27 mouse cellular contexts compared by ENCODE assay signal in the genomic region with DNA sequence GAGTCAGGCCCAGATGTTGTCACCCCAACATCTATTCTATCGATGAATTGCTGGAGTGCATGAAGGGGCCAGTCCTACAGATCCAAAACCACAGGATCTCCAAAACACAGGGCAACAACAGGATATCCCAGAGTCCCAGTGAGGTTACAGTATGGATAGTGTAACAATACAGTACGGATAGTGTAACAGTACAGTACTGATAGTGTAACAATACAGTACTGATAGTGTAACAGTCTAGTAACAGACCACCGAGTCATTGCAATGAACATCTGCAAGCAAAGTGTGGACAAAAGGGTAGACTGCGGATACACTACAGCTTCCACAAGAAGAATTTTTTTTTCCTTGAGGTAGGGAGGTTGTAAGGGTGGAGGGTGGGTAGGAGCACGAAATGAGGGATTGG. TPM values are rescaled to one million over a fixed set of nuclear protein-coding genes. Genes with fewer than 3 reads are reported as not detected.
A peak's percentile ranks its signal among the peaks of the same experiment; 100 is the strongest.
DNase-seq lines count a peak whose midpoint lies in the region; ATAC-seq and TF ChIP-seq lines count a peak whose summit lies in the region.
"Had no signal": no experiment of that assay in that cellular context is flagged by ENCODE, and none has a peak within 500 bp of the region (broad histone marks: within the 10 kb centered on the region; RNA-seq: fewer than 3 reads in every experiment).

No protein-coding gene starts in this region.

- no peak for TF ChIP-seq POLR2A in testis, adult 2 months (IDR thresholded peaks at IDR 0.05; ENCODE audit: control insufficient read depth, low read depth, low read length)

- no peaks in the 10 kb centered on the region for H3K9me3 ChIP-seq in liver, embryonic 15.5 days (replicated peaks)
- H3K9me3 ChIP-seq in liver, embryonic 12.5 days (replicated peaks) = no peaks in the 10 kb centered on the region
- H3K9me3 ChIP-seq: embryonic facial prominence, embryonic 13.5 days; embryonic facial prominence, embryonic 15.5 days; forebrain, embryonic 10.5 days; forebrain, embryonic 12.5 days; G1E had no signal

- no peak overlapping the region for H3K4me2 ChIP-seq in liver, embryonic 15.5 days
- H3K4me2 ChIP-seq in liver, embryonic 12.5 days = no peak overlapping the region
- H3K4me2 ChIP-seq: embryonic facial prominence, embryonic 13.5 days; embryonic facial prominence, embryonic 15.5 days; forebrain, embryonic 12.5 days had no signal

- DNase-seq in gastrocnemius, adult 2 months = no peak
- no peak for DNase-seq in gastrocnemius, adult 8-10 months (ENCODE audit: low spot score in 2 of 2)
- no peak for DNase-seq in testis, postnatal 14 days (ENCODE audit: low spot score)
- DNase-seq in cerebellum, adult 9-11 months = no peak
- DNase-seq: adrenal gland, adult 8-10 months; adrenal gland, postnatal 14 days; adrenal gland, postnatal 36 days; B cell, adult 2 months; cerebellum, adult 11-12 months; cerebellum, adult 2 months; cerebellum, adult 9-10 months; cerebellum, postnatal 14 days; cerebellum, postnatal 36 days; embryo, embryonic 11 days had no signal

- no peak overlapping the region for H3K4me3 ChIP-seq in gastrocnemius, adult 2 months
- H3K4me3 ChIP-seq in liver, embryonic 15.5 days (replicated peaks) = no peak overlapping the region
- no peak overlapping the region for H3K4me3 ChIP-seq in liver, embryonic 12.5 days
- peak overlapping the region; percentile 11 for H3K4me3 ChIP-seq in testis, adult 2 months (ENCODE audit: control insufficient read depth, low read depth, low read length)
- H3K4me3 ChIP-seq: embryonic facial prominence, embryonic 13.5 days; embryonic facial prominence, embryonic 15.5 days; erythroblast, embryonic 14.5 days; forebrain, embryonic 10.5 days; forebrain, embryonic 12.5 days had no signal

- H3K4me1 ChIP-seq in liver, embryonic 15.5 days (replicated peaks) = peaks cover 30% of the 10 kb centered on the region
- H3K4me1 ChIP-seq in liver, embryonic 12.5 days = peaks cover 41% of the 10 kb centered on the region
- H3K4me1 ChIP-seq in testis, adult 2 months (ENCODE audit: control insufficient read depth, insufficient read depth, low read length) = no peaks in the 10 kb centered on the region
- H3K4me1 ChIP-seq: forebrain, embryonic 10.5 days had no signal

- WGBS in liver, embryonic 15.5 days (ENCODE audit: insufficient replicate concordance) = 40% methylated on average over 5 of the region's 5 CpGs
- 61% methylated on average over 5 of the region's 5 CpGs for WGBS in liver, embryonic 12.5 days (ENCODE audit: insufficient replicate concordance)

- H3K27ac ChIP-seq in gastrocnemius, adult 2 months = peak overlapping the region; percentile 56; the same call in 1 of the 2 replicates
- H3K27ac ChIP-seq in liver, embryonic 15.5 days (replicated peaks) = peak overlapping the region; percentile 19; the same call in 1 of the 2 replicates
- H3K27ac ChIP-seq in liver, embryonic 12.5 days = no peak overlapping the region
- no peak overlapping the region for H3K27ac ChIP-seq in testis, adult 2 months (ENCODE audit: control insufficient read depth, insufficient read depth, low read depth, low read length)
- H3K27ac ChIP-seq: embryonic facial prominence, embryonic 13.5 days; embryonic facial prominence, embryonic 15.5 days; forebrain, embryonic 10.5 days; forebrain, embryonic 12.5 days had no signal

- no peak for TF ChIP-seq CTCF in gastrocnemius, adult 2 months (IDR thresholded peaks at IDR 0.05)
- TF ChIP-seq CTCF in testis, adult 2 months (IDR thresholded peaks at IDR 0.05; ENCODE audit: control insufficient read depth, insufficient read depth, insufficient replicate concordance, low read depth, low read length) = no peak

- no peak for ATAC-seq in liver, embryonic 15.5 days (ENCODE audit: insufficient read depth)
- no peak for ATAC-seq in liver, embryonic 12.5 days
- ATAC-seq: CD4-positive, CD25-positive, alpha-beta regulatory T cell, adult 4 months; forebrain, embryonic 14.5 days; forebrain, embryonic 16.5 days had no signal

- peaks cover 6% of the 10 kb centered on the region; the same call in 1 of the 2 replicates for H3K36me3 ChIP-seq in liver, embryonic 15.5 days (replicated peaks)
- peaks cover 28% of the 10 kb centered on the region for H3K36me3 ChIP-seq in liver, embryonic 12.5 days
- no peaks in the 10 kb centered on the region; the same call in 1 of the 2 replicates for H3K36me3 ChIP-seq in testis, adult 2 months (ENCODE audit: control insufficient read depth, insufficient read depth, low read length)
- H3K36me3 ChIP-seq: embryonic facial prominence, embryonic 15.5 days had no signal

- H3K27me3 ChIP-seq in liver, embryonic 15.5 days = no peaks in the 10 kb centered on the region
- H3K27me3 ChIP-seq in liver, embryonic 12.5 days (replicated peaks) = no peaks in the 10 kb centered on the region
- H3K27me3 ChIP-seq in testis, adult 2 months (ENCODE audit: control insufficient read depth, insufficient read depth, low read length) = no peaks in the 10 kb centered on the region
- H3K27me3 ChIP-seq: CH12.LX; embryonic facial prominence, embryonic 13.5 days; embryonic facial prominence, embryonic 15.5 days; forebrain, embryonic 12.5 days had no signal

- no peak overlapping the region for H3K9ac ChIP-seq in liver, embryonic 15.5 days
- H3K9ac ChIP-seq in liver, embryonic 12.5 days = no peak overlapping the region
- H3K9ac ChIP-seq: embryonic facial prominence, embryonic 13.5 days; embryonic facial prominence, embryonic 15.5 days; forebrain, embryonic 12.5 days had no signal

- intact Hi-C loops in gastrocnemius, adult 2 months (cut with DNase I) = no loop called here

RNA-seq across cellular contexts. Expression of a gene that starts 12.2 kb away (rescaled TPM):
- 10 to 100 TPM; 28.3 to 33.4 TPM for total RNA-seq in gastrocnemius, adult 2 months (2021)
- total RNA-seq in gastrocnemius, adult 8-10 months (2022) = 10 to 100 TPM; 20.8 to 28.2 (median 25.6) TPM
- polyA plus RNA-seq in liver, embryonic 15.5 days (2015; fragmentation: Nextera tagmentation; extraction: Ambion mirVana) = 12.3 and 12.6 TPM in 2 replicates
- polyA plus RNA-seq in liver, embryonic 12.5 days (2016; fragmentation: Nextera tagmentation; extraction: Ambion mirVana) = 29.1 and 29.9 TPM in 2 replicates
- polyA plus RNA-seq in testis, adult 2 months (2012; rRNA removed) = 17.1 and 19.1 TPM in 2 replicates

RNA-seq across cellular contexts. Expression of a gene that starts 40.9 kb away (rescaled TPM):
- total RNA-seq in gastrocnemius, adult 2 months (2021) = 1 to 10 TPM; 1.6 to 2.6 TPM
- total RNA-seq in gastrocnemius, adult 8-10 months (2022) = 1 to 10 TPM; 2.1 to 2.7 (median 2.4) TPM
- 4.4 and 4.5 TPM in 2 replicates for polyA plus RNA-seq in liver, embryonic 15.5 days (2015; fragmentation: Nextera tagmentation; extraction: Ambion mirVana)
- polyA plus RNA-seq in liver, embryonic 12.5 days (2016; fragmentation: Nextera tagmentation; extraction: Ambion mirVana) = 7.7 and 8.0 TPM in 2 replicates
- 3.4 and 3.5 TPM in 2 replicates for polyA plus RNA-seq in testis, adult 2 months (2012; rRNA removed)

Comparison
In these comparisons a context has a peak if more than half of its experiments do, and no peak if none do; other contexts are left out.
1. H3K27ac ChIP-seq: peak in gastrocnemius, adult 2 months (single experiment) and liver, embryonic 15.5 days (single experiment); none in liver, embryonic 12.5 days (single experiment) and testis, adult 2 months (single experiment).